Mouse (Mus musculus): ENCODE data around the gene Vmn1r234.

- TF ChIP-seq CTCF (conservative IDR thresholded peaks at IDR 0.05; ENCODE audit: insufficient read depth, insufficient read length, low read depth, low read length), result no peak
- TF ChIP-seq POLR2A (IDR thresholded peaks at IDR 0.05; ENCODE audit: low read depth, low read length), result no peak
These were observed 56.8 kb downstream of the Vmn1r234 start, which contains the start of gene Vmn1r236 for GRCm38 (mm10) chr17:21282642-21283041.

Data from kidney, adult 2 months (tissue).